Mouse (Mus musculus) heart, embryonic 13.5 days (tissue): ENCODE data around the gene St6galnac3. TPM values are rescaled to one million over a fixed set of nuclear protein-coding genes. Genes with fewer than 3 reads are reported as not detected.

ENCODE experiments used
- ATAC-seq: fragments of 200-750 bp; cut with Nextera tagmentation; 2 replicates; pipeline ENCODE4 v1.8.0; 2017; ENCODE audit warnings: moderate TSS enrichment; ENCODE audit not compliant: insufficient number of reproducible peaks, low FRiP score, low TSS enrichment; ENCODE audit errors: extremely low read depth
- H3K27ac ChIP-seq: fragments of 300-500 bp; sonication (generic); replicated peaks from 2 replicates; pipeline ENCODE4 v1.5.1; 2015; ENCODE audit warnings: moderate library complexity, mild to moderate bottlenecking, inconsistent platforms
- H3K27me3 ChIP-seq: fragments of 300-500 bp; sonication (generic); replicated peaks from 2 replicates; pipeline ENCODE4 v1.6.1; 2015; ENCODE audit warnings: mild to moderate bottlenecking, inconsistent platforms
- H3K36me3 ChIP-seq: fragments of 300-500 bp; sonication (generic); 2 replicates; pipeline ENCODE4 v1.6.1; 2015; ENCODE audit warnings: mild to moderate bottlenecking, inconsistent platforms
- H3K4me1 ChIP-seq: fragments of 300-500 bp; sonication (generic); 2 replicates; pipeline ENCODE4 v1.6.1; 2015; ENCODE audit warnings: inconsistent platforms
- H3K4me2 ChIP-seq: fragments of 300-500 bp; sonication (generic); 2 replicates; pipeline ENCODE4 v1.6.1; 2015; ENCODE audit warnings: inconsistent platforms, mild to moderate bottlenecking, moderate library complexity
- H3K4me3 ChIP-seq: fragments of 300-500 bp; sonication (generic); 2 replicates; pipeline ENCODE4 v1.5.1; 2015; ENCODE audit warnings: moderate library complexity, mild to moderate bottlenecking, inconsistent platforms
- H3K9ac ChIP-seq: fragments of 300-500 bp; sonication (generic); 2 replicates; pipeline ENCODE4 v1.6.1; 2015; ENCODE audit warnings: inconsistent platforms, mild to moderate bottlenecking, moderate library complexity
- H3K9me3 ChIP-seq: fragments of 300-500 bp; sonication (generic); 2 replicates; pipeline ENCODE4 v1.6.1; 2016; ENCODE audit warnings: inconsistent platforms
- WGBS: fragments of 180-500 bp; shearing (Covaris S2); methylation state at CpG from one replicate; pipeline ENCODE4 v1.1.7; 2015; ENCODE audit warnings: mixed read lengths; 5-methylcytosine and 5-hydroxymethylcytosine counted together
- polyA plus RNA-seq: library from polyadenylated mRNA; unstranded; fragments of >200 nt; fragmentation: Nextera tagmentation; extraction: Ambion mirVana; gene quantifications from 2 replicates; pipeline ENCODE4 v1.2.1, GENCODE M21; 2015

St6galnac3 gene
- polyA plus RNA-seq, 1 experiment from 2014 or later = 21.7 TPM

DNA sequence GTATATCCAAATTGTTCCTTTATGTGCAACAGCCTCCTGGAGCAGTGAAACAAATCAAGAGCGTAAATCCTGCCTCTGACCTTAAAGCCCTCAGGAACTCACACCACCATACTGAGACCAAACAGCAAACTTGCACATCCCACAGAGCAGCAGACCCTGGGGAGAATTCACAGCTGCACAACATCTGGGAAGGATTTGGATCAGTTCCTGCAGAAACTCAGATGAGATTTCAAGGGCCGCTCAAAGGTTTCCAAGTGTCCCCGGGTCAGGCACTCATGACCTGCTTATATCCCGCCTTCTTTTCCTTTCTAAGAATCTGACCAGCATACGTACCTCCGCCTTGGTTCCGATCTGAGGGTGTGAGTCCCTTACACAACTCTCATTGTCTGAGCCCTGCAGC is 9.3 kb downstream of the St6galnac3 start:
- WGBS = 72% methylated on average over 7 of the region's 7 CpGs
- Histone ChIP-seq H3K4me2 (no peak overlapping the region), H3K9ac (no peak overlapping the region), H3K36me3 (0 out of 2 replicates have a peak, but pooled peaks cover 8% of the 10 kb centered on the region), H3K27me3 (no peaks in the 10 kb centered on the region; the same call in 1 of the 2 replicates), H3K4me1 (peaks cover 51% of the 10 kb centered on the region), H3K27ac (no peak overlapping the region), H3K4me3 (no peak overlapping the region), H3K9me3 (peaks cover 8% of the 10 kb centered on the region; the same call in 1 of the 2 replicates)
- no peak for ATAC-seq

DNA sequence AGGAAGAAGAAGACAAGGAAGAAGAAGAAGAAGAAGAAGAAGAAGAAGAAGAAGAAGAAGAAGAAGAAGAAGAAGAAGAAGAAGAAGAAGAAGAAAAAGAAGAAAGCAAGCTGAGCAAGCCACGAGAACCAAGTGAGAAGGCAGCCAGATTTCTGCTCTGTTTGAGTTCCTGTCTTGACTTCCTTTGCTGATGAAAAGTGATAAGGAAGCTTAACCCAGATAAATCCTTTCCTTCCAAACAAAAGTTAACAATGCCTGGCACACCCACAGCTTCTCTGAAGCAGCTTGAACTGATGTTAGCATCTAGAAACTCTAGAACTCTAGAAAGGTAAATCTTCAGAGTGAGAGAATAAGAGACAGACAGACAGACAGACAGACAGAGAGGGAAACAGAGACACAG is 14.4 kb downstream of the St6galnac3 start:
- Histone ChIP-seq H3K9ac (no peak overlapping the region), H3K27ac (peak overlapping the region; percentile 5; the same call in 1 of the 2 replicates), H3K4me3 (no peak overlapping the region), H3K4me2 (no peak overlapping the region), H3K36me3 (0 out of 2 replicates have a peak, but pooled peaks cover 8% of the 10 kb centered on the region), H3K9me3 (peaks cover 8% of the 10 kb centered on the region; the same call in 1 of the 2 replicates), H3K27me3 (peaks cover 3% of the 10 kb centered on the region; the same call in 1 of the 2 replicates), H3K4me1 (peaks cover 17% of the 10 kb centered on the region)
- ATAC-seq = no peak
- 53% methylated on average over 1 of the region's 1 CpGs for WGBS

DNA sequence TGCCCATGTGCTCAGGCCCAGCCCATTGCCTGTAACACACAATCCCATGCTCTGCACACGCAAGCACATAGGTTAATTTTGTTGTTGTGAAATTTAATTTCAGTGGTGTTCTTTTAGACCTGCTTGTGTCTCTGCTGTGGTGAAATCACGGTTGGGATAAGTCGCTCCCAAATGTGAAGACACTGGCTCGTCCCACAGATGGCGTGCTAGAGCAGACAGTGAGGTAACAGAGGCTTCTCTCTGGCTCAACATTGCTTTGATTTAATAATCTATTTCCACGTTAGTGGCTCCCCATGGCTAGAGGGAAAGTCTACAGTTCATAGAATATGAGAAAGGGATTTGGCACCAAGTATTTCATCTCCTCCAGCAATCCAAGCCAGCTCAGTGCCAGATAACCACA is 17.3 kb downstream of the St6galnac3 start:
- H3K27me3 ChIP-seq = 0 out of 2 replicates have a peak, but pooled peaks cover 3% of the 10 kb centered on the region
- H3K4me2 ChIP-seq = no peak overlapping the region
- H3K4me1 ChIP-seq = peaks cover 21% of the 10 kb centered on the region
- H3K36me3 ChIP-seq = no peaks in the 10 kb centered on the region
- no peak overlapping the region for H3K9ac ChIP-seq
- 62% methylated on average over 6 of the region's 6 CpGs for WGBS
- no peak overlapping the region for H3K27ac ChIP-seq
- no peak for ATAC-seq
- H3K4me3 ChIP-seq = no peak overlapping the region
- no peaks in the 10 kb centered on the region for H3K9me3 ChIP-seq

DNA sequence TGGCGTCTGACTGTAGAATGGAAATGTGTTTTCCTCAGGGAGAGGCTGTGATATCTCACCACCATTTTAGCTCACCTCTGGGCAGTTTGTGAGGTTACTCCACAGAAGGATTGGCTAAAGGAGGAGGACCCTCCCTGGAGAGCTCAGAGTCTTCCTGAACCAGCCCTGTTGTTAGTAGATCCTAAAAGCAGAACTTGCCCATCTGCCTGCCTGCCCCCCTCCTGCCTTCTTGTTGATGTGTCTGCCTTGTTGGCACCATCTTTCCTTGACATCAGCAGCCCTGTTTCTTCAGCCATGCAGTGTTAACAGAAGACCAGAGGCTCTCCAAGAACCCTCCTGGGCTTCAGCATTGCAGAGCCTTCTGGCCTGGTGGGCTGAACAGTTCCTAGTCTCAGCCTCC is 18.1 kb downstream of the St6galnac3 start:
- H3K4me1 ChIP-seq = peaks cover 29% of the 10 kb centered on the region
- no peak overlapping the region for H3K9ac ChIP-seq
- no peaks in the 10 kb centered on the region for H3K36me3 ChIP-seq
- 57% methylated on average over 1 of the region's 1 CpGs for WGBS
- no peak overlapping the region for H3K4me2 ChIP-seq
- H3K4me3 ChIP-seq = no peak overlapping the region
- H3K9me3 ChIP-seq = no peaks in the 10 kb centered on the region
- H3K27me3 ChIP-seq = 0 out of 2 replicates have a peak, but pooled peaks cover 3% of the 10 kb centered on the region
- H3K27ac ChIP-seq = no peak overlapping the region
- no peak for ATAC-seq

DNA sequence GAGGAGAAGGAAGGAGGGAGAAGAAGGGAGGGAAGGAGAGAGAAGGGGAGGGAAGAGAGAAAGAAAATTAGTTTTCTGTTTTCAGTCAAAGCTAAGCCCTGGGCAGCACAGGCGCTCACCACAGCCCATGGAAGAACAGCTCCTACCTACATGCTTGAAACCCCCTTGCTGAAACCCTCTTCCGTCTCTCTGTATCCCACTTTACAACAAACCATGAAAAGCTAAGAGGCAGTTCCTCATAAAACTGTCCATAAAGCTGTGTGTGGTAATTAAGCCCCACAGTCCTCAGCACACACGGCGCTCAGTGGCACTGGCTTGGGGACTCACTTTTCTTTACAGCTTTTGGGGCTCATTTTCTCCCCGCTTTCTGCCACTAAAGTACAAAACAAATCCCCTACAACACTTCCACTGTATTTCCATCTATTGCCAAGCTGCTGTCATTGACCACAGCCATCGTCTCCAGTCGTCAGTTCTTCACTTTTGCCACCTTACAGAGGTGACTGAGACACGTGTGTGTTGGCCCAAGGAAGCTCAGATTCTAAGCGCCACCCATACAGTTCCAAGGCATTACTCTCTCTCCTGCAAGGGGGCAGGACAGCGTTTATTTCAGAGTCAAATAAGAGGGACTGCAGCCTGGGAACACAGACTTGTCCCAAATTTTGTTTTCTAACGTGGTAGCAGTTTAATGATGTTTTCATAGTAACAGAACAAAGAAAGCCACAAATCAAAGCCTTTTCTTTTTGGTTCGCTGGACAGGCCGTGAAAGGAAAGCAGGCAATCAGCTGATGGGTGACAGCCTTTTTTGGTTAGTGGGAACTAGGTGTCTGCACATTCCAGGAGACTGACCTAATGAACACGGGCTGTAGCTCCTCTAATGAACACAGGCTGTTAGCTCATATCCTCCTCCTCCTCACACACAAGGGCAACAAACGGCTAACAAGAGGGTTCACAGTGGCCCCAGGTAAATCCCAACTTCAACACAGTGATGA is 22.9 kb downstream of the St6galnac3 start:
- H3K4me1 ChIP-seq = peaks cover 52% of the 10 kb centered on the region
- H3K27me3 ChIP-seq = peaks cover 6% of the 10 kb centered on the region; the same call in 1 of the 2 replicates
- H3K9ac ChIP-seq = 0 out of 2 replicates have a peak overlapping the region, but pooled peaks have one; percentile 20
- no peaks in the 10 kb centered on the region for H3K9me3 ChIP-seq
- H3K27ac ChIP-seq = peak overlapping the region; percentile 40
- peak overlapping the region; percentile 18 for H3K4me2 ChIP-seq
- no peak overlapping the region for H3K4me3 ChIP-seq
- WGBS = 49% methylated on average over 15 of the region's 15 CpGs
- H3K36me3 ChIP-seq = no peaks in the 10 kb centered on the region
- no peak for ATAC-seq

DNA sequence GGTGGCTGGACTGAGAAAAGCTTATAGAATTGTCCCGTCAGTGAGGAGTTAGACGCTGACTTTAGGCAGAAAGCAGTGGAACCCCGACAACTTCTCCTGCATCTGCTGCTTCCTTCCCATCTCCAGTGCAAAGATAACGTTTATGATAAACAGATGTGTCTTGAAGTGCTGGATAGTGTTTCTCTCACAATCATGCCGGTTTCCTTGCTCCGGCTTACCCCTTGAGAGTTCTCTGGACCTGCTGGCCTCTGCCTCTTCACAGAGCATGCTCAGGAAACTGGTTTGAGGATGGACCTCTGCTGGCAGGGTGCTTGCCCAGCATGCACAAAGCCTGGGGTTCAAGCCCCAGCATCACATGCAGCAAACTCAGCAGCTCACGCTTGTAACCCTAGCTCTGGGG is 23.8 kb downstream of the St6galnac3 start:
- H3K4me2 ChIP-seq = no peak overlapping the region
- H3K36me3 ChIP-seq = no peaks in the 10 kb centered on the region
- no peak for ATAC-seq
- H3K9me3 ChIP-seq = no peaks in the 10 kb centered on the region
- peaks cover 46% of the 10 kb centered on the region for H3K4me1 ChIP-seq
- H3K27me3 ChIP-seq = peaks cover 6% of the 10 kb centered on the region; the same call in 1 of the 2 replicates
- no peak overlapping the region for H3K4me3 ChIP-seq
- H3K9ac ChIP-seq = 0 out of 2 replicates have a peak overlapping the region, but pooled peaks have one; percentile 20
- H3K27ac ChIP-seq = no peak overlapping the region
- WGBS = 48% methylated on average over 7 of the region's 7 CpGs

DNA sequence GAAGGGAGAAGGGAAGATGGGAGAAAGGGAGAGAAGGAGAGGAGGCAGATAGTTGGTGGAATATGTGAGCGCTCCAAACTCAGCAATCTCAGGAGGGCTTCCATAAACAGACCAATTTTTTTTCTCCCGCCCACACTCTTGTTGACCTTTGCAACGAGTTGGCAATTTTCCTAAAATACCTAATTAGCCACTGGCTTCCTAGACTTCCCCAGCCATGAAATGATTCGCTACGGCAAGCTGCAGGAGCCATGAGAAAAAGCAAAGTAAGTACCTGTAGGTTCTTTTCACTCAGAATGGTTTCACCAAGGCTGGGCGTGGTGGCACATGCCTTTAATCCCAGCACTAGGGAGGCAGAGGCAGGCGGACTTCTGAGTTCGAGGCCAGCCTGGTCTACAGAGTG is 25.9 kb downstream of the St6galnac3 start:
- Histone ChIP-seq H3K27me3 (peaks cover 6% of the 10 kb centered on the region; the same call in 1 of the 2 replicates), H3K36me3 (no peaks in the 10 kb centered on the region), H3K4me1 (peaks cover 45% of the 10 kb centered on the region), H3K9me3 (no peaks in the 10 kb centered on the region), H3K9ac (no peak overlapping the region), H3K4me3 (no peak overlapping the region), H3K27ac (no peak overlapping the region), H3K4me2 (no peak overlapping the region)
- ATAC-seq = no peak
- 77% methylated on average over 8 of the region's 8 CpGs for WGBS

DNA sequence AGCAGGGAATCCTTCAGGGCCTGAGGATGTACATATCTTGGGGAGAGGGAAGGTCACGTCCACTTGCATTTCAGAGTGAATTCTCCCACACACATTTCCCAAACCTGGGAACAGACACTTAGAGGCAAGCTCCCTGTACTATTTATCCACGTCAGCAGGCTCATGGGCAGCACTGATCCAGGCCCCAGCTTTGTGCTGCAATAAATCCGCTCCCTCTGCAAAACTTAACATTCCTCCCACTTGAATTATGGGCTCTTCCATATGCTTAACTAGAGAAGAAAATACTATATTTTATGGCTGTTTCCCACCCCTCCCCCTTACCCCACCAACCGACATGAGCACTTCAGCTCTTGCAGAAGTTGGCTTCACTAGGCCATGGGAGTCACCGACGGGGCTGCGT is 32.0 kb downstream of the St6galnac3 start:
- Histone ChIP-seq H3K27me3 (peaks cover 3% of the 10 kb centered on the region; the same call in 1 of the 2 replicates), H3K27ac (peak overlapping the region; percentile 67), H3K4me2 (no peak overlapping the region), H3K36me3 (no peaks in the 10 kb centered on the region), H3K4me3 (no peak overlapping the region), H3K9ac (no peak overlapping the region), H3K9me3 (no peaks in the 10 kb centered on the region), H3K4me1 (peaks cover 57% of the 10 kb centered on the region)
- no peak for ATAC-seq
- 61% methylated on average over 7 of the region's 7 CpGs for WGBS

DNA sequence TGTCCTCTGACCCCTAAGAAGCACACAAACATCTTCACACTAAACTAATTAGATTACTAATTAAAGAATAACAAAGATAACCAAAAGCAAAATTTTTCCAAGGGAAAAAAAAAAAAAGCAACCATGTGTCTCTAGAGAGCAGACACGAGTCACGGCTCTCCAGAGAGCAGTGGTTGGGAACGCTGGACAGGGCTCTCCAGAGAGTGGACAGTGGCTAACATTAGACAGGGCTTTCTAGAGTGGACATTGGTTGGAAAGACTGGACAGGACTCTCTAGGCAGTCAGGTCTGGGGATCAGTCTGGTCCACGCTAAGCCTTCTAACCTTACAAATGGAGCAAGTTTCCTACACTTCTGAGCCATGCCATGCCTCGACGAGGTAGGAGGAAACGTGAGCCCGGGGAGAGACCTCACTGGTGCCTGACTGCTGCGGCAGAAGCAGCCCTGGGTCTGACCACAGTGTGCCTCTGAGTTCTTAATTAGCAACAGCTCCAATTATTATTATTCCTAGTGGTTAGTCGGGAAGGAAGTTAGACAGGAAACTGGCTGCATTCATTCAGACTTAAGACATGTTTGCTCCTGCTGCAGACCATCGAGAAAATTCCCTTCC is 32.7 kb downstream of the St6galnac3 start:
- Histone ChIP-seq H3K9me3 (no peaks in the 10 kb centered on the region), H3K4me2 (peak overlapping the region; percentile 24; the same call in 1 of the 2 replicates), H3K36me3 (no peaks in the 10 kb centered on the region), H3K4me1 (peaks cover 57% of the 10 kb centered on the region), H3K27me3 (no peaks in the 10 kb centered on the region), H3K27ac (peak overlapping the region; percentile 67), H3K9ac (no peak overlapping the region), H3K4me3 (no peak overlapping the region)
- WGBS = 47% methylated on average over 11 of the region's 11 CpGs
- no peak for ATAC-seq

DNA sequence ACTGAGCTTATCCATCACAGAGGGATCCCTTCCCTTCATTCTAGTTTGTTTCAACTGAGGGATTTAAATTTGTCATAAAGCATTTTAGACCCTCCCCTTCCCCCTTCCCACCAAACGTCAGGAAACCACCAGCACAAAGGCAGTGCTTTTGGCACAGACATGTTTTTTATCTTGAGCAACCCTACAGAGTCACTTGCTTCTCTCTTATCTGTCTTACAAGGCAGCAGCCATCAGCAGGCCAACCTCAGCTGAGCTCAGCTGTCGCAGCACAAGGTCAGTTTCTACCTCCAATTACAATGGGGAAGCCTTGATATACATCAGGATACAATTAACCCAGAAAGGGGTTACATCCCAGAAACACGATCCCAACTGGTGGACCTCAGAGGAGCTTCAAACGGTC is 33.4 kb downstream of the St6galnac3 start:
- Histone ChIP-seq H3K4me2 (peak overlapping the region; percentile 24), H3K4me1 (peaks cover 57% of the 10 kb centered on the region), H3K9ac (no peak overlapping the region), H3K4me3 (no peak overlapping the region), H3K27ac (peak overlapping the region; percentile 67; the same call in 1 of the 2 replicates), H3K27me3 (no peaks in the 10 kb centered on the region), H3K9me3 (no peaks in the 10 kb centered on the region), H3K36me3 (no peaks in the 10 kb centered on the region)
- WGBS = 12% methylated on average over 4 of the region's 4 CpGs
- no peak for ATAC-seq

DNA sequence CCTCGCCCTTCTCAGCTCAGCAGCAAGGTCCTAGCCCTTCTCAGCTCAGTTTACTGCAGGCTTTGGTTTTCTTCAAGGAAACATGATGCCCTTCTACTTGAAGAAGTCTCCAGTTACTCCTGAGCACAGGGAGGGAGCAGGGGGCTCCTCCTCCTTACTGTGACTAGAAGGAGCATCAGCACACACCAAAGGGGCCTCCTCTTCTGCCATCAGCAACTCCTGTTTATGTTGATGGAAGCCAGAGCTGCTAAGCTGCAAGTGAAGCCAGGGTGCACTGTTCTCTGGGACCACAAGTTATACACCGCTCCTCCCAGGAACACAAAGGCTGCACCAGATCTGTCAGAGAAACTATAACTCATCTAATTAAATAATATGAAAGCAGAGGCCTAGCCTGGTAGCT is 34.4 kb downstream of the St6galnac3 start:
- peaks cover 57% of the 10 kb centered on the region for H3K4me1 ChIP-seq
- 34% methylated on average over 2 of the region's 2 CpGs for WGBS
- no peak for ATAC-seq
- no peak overlapping the region for H3K4me3 ChIP-seq
- H3K9ac ChIP-seq = peak overlapping the region; percentile 47; the same call in 1 of the 2 replicates
- H3K9me3 ChIP-seq = no peaks in the 10 kb centered on the region
- no peaks in the 10 kb centered on the region for H3K27me3 ChIP-seq
- peak overlapping the region; percentile 51 for H3K4me2 ChIP-seq
- peak overlapping the region; percentile 82 for H3K27ac ChIP-seq
- no peaks in the 10 kb centered on the region for H3K36me3 ChIP-seq
